Mouse (Mus musculus): ENCODE results near the gene Gm20517.

Gene Gm20517

DNA sequence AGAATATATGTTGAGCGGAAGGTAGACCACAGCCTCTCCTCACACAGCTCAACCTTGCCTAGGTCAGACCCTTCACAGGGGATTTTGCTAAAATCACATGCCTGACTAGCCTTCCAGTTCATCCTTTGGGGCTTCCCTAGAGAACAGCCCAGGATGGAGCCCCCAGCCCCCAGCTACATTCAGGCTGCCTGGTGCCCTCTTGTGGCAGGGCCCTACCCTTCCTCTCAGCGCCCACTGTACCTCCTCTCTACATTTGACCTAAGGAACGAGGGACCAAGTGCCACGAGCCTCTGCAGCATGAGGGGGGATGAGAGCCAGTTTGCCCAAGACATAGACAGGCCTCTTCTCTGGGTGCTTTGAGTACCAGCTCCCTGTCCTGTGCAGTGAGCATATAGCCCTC, 93.3 kb downstream of the Gm20517 start:
- no peak for DNase-seq (ENCODE audit: inconsistent age in 2 of 2, low spot score in 1 of 2)

DNA sequence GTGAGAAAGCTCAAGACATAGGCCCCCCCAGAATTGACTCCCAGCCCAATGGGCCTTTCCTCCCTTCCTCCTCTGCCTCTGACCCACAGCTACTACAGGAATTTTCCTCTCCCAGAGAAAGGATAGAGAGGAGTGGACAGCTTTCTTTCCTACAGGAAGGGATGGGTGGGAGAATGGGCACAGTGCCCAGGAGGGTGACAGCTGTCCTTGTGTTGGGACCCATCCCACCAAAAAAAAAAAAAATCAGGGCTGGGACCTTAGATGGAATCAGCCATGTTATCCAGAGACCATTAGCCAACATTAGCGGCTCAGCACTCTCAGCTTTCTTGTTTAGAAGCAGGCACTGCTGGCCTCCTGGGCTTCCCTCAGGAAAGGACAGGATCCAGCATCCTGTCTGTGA, 94.8 kb downstream of the Gm20517 start:
- DNase-seq (ENCODE audit: inconsistent age in 2 of 2, low spot score in 1 of 2) = no peak

DNA sequence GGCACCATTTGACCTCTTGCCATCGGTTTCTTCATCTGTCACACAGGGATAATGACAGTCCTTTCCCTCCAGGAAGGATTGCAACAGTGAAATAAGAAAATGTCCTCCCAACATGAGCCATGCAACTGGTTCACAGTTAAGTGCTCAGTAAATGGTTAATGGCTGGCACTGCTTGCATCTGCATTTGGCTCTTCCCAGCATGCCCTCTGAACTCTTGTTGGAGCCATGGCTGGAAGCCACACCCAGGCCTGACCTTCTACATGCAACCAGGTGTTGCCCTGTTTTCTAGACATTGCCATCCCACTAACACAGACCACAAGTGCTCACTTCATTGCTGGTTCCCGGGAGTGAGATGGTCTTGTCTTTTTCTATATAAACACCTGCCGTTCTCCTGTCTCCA, 96.6 kb downstream of the Gm20517 start:
- no peak for DNase-seq (ENCODE audit: inconsistent age in 2 of 2, low spot score in 1 of 2)

DNA sequence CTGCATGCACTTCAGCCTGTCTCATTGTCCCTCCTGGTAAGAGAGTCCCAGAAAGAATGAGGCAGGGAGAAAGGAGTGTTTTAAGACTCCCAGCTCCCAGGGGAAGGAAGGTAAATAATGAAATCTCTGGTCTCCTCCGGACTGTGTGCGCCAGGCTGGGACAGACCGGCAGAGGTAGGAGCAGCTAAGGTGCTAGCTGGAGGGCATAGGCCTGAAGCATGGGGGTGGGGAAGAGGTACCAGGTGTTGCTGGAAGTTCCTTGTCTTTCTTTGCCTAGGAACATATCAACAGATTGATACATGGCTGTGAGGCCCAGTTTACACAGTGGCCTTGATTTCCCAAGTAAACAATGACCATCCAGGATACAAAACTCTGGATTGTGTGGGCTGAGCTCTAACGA, 97.6 kb downstream of the Gm20517 start:
- no peak for DNase-seq (ENCODE audit: inconsistent age in 2 of 2, low spot score in 1 of 2)

DNA sequence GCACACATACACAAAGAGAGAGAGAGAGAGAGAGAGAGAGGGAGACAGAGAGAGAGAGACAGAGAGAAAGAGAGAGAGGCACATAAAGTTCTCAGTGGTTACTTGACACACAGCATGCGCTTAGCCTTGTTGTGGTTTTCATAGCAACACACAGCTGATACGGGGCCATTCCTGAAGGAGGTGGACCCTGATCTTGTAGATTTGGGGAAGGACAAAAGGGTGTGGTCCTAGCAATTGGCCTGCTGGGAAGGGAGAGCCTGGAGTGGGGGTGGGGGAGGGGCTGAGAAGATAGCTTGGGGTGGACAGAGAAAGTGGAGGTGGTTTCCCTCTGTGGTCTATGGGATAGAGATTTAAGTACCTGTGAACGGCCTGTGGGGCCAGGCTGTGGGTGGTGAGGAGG, 98.6 kb downstream of the Gm20517 start:
- no peak for DNase-seq (ENCODE audit: inconsistent age in 2 of 2, low spot score in 1 of 2)

DNA sequence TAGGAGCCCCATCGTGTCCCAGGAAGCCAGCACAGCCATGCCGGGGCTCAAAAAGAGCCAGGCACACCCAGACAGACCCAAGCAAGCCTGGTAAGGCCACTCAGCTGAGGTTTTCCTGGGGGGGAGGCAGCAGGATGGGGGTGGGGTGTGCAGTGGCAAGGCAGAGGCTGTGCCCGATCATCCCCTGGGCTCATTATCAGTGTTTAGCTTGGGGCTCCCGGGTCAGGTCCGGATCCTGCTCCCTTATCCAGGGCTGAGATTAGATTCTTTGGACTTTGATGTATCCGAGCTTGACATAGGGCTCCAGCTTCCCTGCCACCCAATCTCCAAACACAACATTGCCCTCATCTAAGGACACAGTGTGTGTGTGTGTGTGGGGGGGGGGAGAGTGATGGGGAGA, 100.5 kb downstream of the Gm20517 start:
- DNase-seq (ENCODE audit: inconsistent age in 2 of 2, low spot score in 1 of 2) = no peak

DNA sequence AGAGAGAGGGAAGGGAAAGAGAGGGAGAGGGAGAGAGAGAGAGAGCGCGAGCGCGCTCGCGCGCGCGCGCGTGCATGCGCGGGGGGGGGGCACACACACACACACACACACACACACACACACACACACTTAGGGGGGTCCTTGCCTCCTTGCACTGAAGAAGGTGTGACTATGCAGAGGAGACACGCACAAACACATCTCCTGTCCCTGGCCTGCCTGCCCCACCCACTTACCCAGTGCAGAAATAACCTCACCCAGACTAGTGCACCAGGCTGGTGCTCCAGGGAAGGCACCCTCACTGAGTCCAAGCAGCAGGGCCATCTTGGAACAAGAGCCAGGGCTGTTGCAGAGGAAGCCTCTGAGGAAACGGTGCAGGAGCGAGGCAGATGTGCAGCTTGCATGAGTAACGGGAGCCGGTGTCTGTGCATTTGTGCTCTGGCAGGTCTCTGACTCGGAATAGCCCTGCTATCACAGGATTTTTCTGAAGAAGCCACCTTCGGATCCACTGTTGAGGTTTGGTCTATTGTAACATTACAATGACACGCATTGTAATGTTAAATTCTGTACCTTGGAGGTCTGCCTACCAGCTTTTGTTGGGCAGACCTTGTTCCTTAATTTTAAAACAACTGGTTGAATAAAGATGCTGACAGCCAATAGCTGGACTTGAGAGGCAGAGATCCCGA, 101.6 kb downstream of the Gm20517 start:
- no peak for DNase-seq (ENCODE audit: inconsistent age in 2 of 2, low spot score in 1 of 2)

DNA sequence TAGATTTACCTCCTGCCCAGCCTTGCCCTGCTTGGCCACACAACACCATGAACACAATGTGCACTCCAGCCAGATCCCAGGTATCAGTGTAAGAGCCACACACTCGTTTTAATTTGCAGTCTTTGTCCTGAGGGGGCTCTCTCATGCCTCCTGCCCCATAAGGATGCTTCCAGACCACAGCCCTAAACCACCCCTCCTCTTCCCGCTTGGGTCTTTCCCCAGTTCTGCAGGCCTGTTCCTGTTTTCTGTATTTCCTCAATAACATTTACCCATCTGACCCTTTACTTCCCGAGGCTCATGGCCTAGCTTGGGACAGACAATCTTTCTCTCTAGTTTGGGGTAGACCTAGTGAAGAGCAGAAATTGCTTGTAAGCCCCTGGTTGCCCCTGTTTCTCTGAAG, 103.6 kb downstream of the Gm20517 start:
- no peak for DNase-seq (ENCODE audit: inconsistent age in 2 of 2, low spot score in 1 of 2)

DNA sequence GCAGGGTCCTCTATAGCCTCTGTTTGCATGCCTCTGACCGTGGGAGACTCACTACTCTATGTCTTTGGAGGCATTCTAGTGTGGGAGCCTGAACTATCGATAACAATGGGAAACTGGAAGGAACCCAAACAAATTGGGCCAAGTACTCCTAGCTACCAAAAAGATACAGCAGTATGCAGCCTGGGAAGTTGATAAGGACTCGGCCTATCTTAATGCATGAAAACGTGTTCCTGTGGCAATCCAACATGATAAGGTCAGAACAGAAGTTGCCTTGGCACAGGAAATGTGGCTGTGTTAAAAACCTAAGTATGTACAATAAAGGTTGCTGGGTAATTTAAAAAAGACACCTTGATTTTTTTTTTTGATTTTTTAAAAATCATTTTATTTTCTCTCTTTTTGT, 109.8 kb downstream of the Gm20517 start:
- DNase-seq (ENCODE audit: inconsistent age in 2 of 2, low spot score in 1 of 2) = no peak

DNA sequence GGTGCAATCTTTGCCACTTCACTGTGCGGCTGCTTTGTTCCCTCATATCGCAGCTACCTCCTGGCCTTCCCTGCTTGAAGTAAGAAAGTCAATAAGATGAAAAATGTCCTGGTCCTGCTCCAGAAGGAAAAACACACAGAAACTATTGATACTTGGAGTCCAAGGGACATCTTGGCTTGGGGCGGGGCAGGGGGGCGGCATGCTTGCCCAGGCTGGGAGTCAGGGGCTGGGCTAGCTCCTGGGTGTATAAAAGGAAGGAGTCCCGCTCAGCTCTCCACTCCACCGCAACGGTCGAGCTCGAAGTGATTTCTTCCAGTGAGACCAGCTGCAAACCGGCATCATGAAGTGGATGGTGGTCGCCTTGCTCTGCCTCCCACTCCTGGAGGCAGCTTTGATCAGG, 115.2 kb downstream of the Gm20517 start, which contains the start of gene Pgc:
TSS of gene Pgc (plus strand) at position 277 of the 400 bp plus-strand sequence.
- no peak for DNase-seq (ENCODE audit: inconsistent age in 2 of 2, low spot score in 1 of 2)

DNA sequence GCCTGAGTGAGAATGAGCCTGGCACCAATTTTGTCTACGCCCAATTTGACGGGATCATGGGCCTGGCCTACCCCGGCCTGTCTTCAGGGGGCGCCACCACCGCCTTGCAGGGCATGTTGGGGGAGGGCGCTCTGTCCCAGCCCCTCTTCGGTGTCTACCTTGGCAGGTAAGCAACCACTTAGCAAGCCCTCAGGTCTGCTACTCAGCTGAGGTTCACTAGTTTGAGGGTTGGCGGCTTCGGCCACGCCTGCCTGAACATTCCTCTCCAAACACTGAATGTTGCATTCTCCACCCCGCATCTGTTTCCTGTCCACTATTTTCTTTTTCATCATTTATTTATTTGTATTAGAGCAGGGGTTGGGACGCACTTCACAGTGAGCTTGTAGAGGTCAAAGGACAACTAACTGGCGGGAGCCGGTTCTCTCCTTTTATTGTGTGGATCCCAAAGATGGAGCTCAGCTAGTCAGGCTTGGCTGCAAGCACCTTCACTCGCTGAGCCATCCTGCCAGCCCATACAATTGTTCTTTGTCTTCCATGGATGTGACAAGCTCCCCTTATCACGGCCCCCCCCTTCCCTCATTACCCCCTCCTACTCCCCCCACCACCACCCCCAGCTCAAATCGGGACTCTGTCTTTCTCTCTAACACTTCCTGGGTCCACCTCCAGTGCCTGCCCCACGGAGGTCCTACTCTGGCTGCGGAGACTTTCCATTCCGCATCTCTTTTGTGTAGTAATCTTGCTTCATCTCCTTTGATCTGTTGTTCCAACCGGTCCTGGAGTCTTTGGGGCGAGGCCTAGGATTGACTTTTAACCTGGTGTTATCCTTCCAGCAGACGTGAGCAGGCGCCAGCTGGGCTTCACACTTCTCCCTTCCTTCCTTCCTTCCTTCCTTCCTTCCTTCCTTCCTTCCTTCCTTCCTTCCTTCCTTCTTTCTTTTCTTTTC, 119.5 kb downstream of the Gm20517 start:
- DNase-seq (ENCODE audit: inconsistent age in 2 of 2, low spot score in 1 of 2) = no peak
